Mouse (Mus musculus) CD4-positive, CD25-positive, alpha-beta regulatory T cell (primary cell): ENCODE measurements around the gene Wnt7a. TPM values are rescaled to one million over a fixed set of nuclear protein-coding genes. Genes with fewer than 3 reads are reported as not detected.

ENCODE experiments used
- polyA plus RNA-seq: library from polyadenylated mRNA; unstranded; fragments of 100-300 nt; shearing (Covaris generic); gene quantifications from one replicate; pipeline ENCODE4 v1.2.1, GENCODE M21; 2017

Wnt7a gene
- not detected for polyA plus RNA-seq

GRCm38 (mm10) chr6:91410961-91411368, at the start of gene Wnt7a:
TSS of gene Wnt7a (minus strand) at chr6:91411363.

Other genes with a start within 250 kb of the Wnt7a start
- gene Fbln2, start 198.9 kb downstream of the Wnt7a start, polyA plus RNA-seq, result 2.9 TPM
- 15.1 TPM for gene Chchd4, start 62.2 kb upstream of the Wnt7a start, polyA plus RNA-seq
- 63.9 TPM for gene Tmem43, start 62.3 kb upstream of the Wnt7a start, polyA plus RNA-seq
- 36.3 TPM for gene Xpc, start 104.5 kb upstream of the Wnt7a start, polyA plus RNA-seq
- gene Lsm3, start 104.6 kb upstream of the Wnt7a start, polyA plus RNA-seq, result 128 TPM